Mouse (Mus musculus): ENCODE data around the gene Ankef1. TPM values are rescaled to one million over a fixed set of nuclear protein-coding genes. Genes with fewer than 3 reads are reported as not detected.

The Ankef1 gene
- total RNA-seq, 2 experiments from 2014 or later = 9.1 to 37.7 TPM

DNA sequence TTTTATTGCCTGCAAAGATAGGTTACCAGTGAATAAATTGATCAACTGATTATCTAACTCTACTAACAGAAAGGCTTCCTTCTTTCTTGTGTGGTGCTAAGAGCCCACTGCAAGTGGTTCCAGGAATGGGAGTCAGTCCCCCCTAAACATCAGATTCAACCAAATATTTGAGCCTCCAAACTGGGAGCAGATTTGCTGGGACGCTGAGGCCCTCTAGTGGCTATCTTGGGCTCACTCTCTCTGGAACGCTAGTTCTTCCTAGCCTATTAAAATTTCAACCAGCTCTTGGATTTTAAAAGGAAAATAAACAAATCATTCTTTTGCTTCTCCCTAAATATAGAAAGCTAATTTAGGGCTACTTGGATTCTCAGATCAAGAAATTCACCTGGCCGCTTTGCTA, 94.7 kb downstream of the Ankef1 start:
- peak; percentile 49 to 50 for DNase-seq (ENCODE audit: low spot score in 2 of 2)

GRCm38 (mm10) chr2:136598743-136599142, 97.0 kb downstream of the Ankef1 start:
- no peak for DNase-seq (ENCODE audit: low spot score in 2 of 2)

- peak in 1 of 2 experiments; percentile 18 for DNase-seq (ENCODE audit: low spot score in 2 of 2)
Observed at GRCm38 (mm10) chr2:136600651-136601170, 99.0 kb downstream of the Ankef1 start.

GRCm38 (mm10) chr2:136601206-136601605, 99.5 kb downstream of the Ankef1 start:
- peak; percentile 27 to 37 for DNase-seq (ENCODE audit: low spot score in 2 of 2)

Other genes starting within 250 kb of the Ankef1 start
- not detected for gene Pak7, start 113.9 kb upstream of the Ankef1 start, total RNA-seq (2021)
- 10 to 100 TPM; 34.0 to 56.6 TPM for gene Snap25, start 211.5 kb downstream of the Ankef1 start, total RNA-seq (2021)

All from adrenal gland, adult 18-20 months (tissue).